Mouse (Mus musculus): Measurements from ENCODE around the gene 4430402I18Rik.

DNA sequence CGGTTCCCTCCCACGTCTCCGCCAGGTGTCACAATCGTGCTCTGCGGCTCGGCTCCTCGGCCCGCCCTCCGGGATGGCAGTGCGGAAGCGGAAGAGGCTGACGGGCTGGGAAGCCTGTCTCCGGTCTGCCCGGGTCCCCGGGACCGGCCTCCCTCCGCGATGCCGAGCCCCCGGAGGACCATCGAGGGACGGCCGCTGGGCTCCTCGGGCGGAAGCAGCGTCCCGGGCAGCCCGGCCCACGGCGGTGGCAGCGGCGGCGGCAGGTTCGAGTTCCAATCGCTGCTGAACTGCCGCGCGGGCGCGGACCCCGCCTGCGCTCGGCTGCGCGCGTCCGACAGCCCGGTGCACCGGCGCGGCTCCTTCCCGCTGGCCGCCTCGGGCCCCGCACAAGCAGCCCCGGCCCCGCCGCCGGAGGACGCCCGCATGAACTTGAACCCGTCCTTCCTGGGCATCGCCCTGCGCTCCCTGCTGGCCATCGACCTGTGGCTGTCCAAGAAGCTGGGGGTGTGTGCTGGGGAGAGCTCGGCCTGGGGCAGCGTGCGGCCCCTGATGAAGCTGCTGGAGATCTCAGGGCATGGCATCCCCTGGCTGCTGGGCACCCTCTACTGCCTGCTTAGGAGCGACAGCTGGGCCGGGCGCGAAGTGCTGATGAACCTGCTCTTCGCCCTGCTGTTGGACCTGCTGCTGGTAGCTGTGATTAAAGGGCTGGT lies 3.6 kb downstream of the 4430402I18Rik start, which contains the start of gene Plpp6:
- TF ChIP-seq POLR2A (IDR thresholded peaks at IDR 0.05; ENCODE audit: insufficient read depth, low read depth, low read length) (peak; percentile 75), CTCF (IDR thresholded peaks at IDR 0.05) (peak; percentile 62), EP300 (IDR thresholded peaks at IDR 0.05; ENCODE audit: insufficient read depth, low read depth, low read length) (peak; percentile 75)

All from heart, adult 2 months (tissue).